Mouse (Mus musculus): ENCODE measurements around the gene Metrn. TPM values are rescaled to one million over a fixed set of nuclear protein-coding genes. Genes with fewer than 3 reads are reported as not detected.

Metrn gene
- polyA plus RNA-seq, 3 experiments from 2014 or later, result 3.3 to 5.7 (median 5.6) TPM

GRCm38 (mm10) chr17:25765886-25766285 is 31.1 kb downstream of the Metrn start:
- no peak for ATAC-seq

DNA sequence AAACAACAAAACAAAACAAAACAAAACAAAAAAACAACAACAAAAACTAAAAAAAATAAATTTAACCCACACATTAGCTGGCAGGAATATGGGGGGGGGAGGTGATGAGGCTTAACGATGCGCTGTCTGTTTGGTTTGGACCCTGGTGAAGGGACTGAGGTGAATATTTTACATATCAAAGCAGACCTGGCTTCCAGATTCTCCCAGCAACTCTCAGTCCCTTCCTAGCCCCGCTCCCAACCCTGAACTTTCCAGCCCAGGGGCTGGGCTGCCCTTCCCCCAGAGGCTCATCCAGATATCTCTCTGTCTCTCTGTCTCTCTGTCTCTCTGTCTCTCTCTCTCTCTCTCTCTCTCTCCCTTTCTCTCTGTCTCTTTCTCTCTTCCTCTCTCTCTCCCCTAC is 34.3 kb downstream of the Metrn start:
- ATAC-seq, result no peak

DNA sequence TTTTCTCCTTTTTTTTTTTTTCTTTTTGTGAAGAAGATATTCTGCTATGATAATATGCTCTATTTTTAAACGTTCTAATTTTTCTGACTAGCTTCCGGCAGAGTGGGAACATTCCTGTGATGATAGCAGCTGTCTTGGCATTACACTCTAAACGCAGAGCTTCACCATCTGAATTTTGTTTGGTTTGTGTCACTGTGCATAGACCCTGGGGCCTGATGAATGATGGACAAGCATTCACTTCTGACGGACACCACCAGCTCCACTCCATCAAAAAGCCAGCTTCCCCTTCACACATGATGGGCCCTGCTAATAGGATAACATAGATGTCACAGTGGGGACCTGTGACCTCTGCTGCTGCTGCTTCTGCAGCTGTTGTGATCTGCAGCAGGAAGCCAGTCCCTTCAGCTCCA is 35.4 kb downstream of the Metrn start:
- ATAC-seq, result no peak

DNA sequence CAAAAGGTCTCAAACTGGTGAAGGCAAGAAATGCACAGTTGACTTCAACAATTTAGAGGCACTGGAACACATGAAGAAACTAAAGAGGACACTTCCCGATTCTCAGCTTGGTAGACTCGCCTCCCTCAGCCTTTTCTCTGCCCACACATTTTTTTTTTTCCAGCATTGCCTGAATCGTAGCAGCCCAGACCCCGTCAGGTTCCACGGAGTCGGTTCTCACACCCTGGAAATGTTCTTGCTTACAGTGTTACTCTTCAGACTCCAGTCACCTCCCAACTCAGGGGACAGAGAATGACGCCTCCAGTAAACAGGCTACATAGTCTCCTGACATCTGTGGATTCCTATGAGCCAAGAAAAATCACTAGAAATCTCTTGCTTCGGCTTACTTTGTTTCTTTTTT is 36.8 kb downstream of the Metrn start:
- ATAC-seq, result no peak

GRCm38 (mm10) chr17:25757691-25758090 is 39.2 kb downstream of the Metrn start:
- ATAC-seq, result no peak

GRCm38 (mm10) chr17:25756378-25757242 is 40.3 kb downstream of the Metrn start:
- no peak for ATAC-seq

DNA sequence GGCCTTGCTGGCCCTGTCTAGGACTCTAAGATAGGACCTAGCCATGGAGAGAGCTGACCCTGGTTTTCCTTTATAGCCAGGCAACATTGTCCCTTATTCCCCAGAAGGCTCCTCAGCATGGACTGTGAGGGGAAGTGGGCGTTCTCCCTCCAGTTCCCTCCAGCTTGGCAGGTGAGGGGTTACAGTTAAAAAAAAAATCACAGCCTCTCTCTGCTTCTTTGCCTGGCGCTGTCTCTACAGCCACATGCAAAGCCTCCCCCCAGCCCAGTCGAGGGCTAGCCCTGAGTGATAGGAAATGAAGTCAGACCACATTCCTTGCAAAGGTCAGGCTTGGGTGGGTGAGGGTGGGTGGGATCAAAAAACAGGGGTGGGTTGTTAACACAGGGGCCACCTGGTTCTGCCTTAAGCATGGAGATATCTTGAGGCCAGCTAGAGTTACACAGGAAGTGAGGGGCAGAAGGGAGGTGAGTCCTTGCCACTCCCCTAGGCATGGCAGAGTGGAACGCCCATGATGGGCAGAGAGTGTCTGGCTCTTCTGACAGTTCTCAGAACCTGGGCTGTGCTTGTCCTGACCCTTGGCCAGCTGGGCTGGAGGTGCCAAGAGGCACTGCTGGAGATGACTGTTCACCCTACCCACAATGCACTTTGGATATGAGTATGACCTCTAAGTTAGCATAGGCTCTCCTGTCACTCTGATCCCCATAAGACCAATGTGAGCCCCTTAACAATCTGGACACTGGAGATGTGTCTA is 41.1 kb downstream of the Metrn start:
- no peak for ATAC-seq

DNA sequence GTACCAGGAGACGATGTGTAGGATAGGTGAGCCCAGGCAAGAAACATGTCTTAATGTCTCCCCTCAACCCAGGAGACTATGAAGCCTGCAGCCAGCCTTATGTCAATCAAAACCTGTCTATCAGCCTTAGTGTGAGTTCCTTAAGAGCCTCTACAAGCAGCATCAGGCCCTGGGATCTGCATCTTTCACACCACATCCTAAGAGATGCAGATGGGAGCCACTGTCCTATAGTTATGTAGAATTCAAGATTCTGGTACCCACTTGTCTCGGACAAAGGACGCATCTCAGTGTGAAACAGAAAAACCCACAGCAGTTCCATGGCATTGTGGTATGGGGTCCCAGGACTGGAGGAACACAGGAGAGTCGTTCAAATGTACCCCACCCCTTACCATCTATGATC is 41.9 kb downstream of the Metrn start:
- ATAC-seq, result no peak

GRCm38 (mm10) chr17:25754241-25754640 is 42.7 kb downstream of the Metrn start, which contains the start of gene Msln:
Msln (minus strand) TSS chr17:25754378.
- no peak for ATAC-seq

GRCm38 (mm10) chr17:25751446-25751845 is 45.5 kb downstream of the Metrn start:
- ATAC-seq, result no peak

GRCm38 (mm10) chr17:25749314-25749713 is 47.6 kb downstream of the Metrn start:
- no peak for ATAC-seq

DNA sequence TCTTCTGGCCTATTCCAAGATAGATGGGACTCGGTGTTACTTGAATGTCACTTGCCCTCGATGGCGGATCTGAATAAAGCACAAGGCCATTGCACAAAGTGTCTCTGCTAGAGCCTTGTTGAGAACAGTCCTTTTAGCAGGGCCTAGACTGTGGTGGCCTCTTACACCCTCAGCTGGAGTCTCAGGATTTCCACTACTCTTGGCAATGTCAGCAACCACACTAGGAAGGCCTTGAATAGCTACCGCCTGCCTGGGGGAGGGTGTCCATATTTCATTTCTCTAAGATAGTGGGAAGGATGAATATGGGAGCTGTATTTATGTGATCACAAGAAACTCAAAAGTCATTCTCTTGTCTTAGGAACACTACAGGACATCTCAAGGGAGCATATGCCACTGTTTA is 48.7 kb downstream of the Metrn start:
- no peak for ATAC-seq

- no peak for ATAC-seq
Observed at GRCm38 (mm10) chr17:25744311-25744710, 52.6 kb downstream of the Metrn start.

DNA sequence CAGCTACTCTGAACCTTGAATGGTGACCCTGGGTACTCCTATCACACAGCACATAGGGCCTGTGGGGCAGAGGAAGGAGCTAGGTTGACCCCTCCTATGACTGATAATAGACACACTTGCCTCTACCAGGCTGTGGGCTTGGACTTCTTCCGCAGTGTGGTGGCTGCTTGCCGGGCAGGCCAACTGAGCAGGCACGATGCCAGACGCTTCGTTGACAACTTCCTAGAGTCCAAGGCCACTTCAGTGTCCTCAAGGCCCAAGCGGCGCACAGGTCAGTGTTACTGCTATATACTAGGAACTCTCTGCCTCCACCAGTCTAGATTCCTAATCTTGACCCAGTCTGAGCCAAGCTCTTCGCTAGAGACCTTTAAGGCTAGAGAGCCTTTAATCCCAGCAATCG is 53.1 kb downstream of the Metrn start:
- no peak for ATAC-seq

Other genes with a start within 250 kb of the Metrn start
- gene Sox8, start 226.4 kb downstream of the Metrn start, polyA plus RNA-seq (2017; shearing (Covaris generic)), result not detected
- 10 to 100 TPM; 11.3 to 19.4 (median 16.5) TPM for gene Lmf1, start 218.1 kb downstream of the Metrn start, polyA plus RNA-seq (2017; shearing (Covaris generic))
- gene Gng13, start 80.0 kb downstream of the Metrn start, polyA plus RNA-seq (2017; shearing (Covaris generic)), result not detected
- 10 to 100 TPM in 1 of 3 experiments, 1 to 10 TPM in 2; 1.4 to 12.9 (median 3.9) TPM for gene Chtf18, start 69.7 kb downstream of the Metrn start, polyA plus RNA-seq (2017; shearing (Covaris generic))
- 10 to 100 TPM in 2 of 3 experiments, 1 to 10 TPM in 1; 8.6 to 12.5 (median 11.2) TPM for gene Rpusd1, start 69.5 kb downstream of the Metrn start, polyA plus RNA-seq (2017; shearing (Covaris generic))
- not detected for gene Mslnl, start 61.1 kb downstream of the Metrn start, polyA plus RNA-seq (2017; shearing (Covaris generic))
- not detected for gene Msln, start 42.8 kb downstream of the Metrn start, polyA plus RNA-seq (2017; shearing (Covaris generic))
- gene Narfl, start 23.4 kb downstream of the Metrn start, polyA plus RNA-seq (2017; shearing (Covaris generic)), result 10 to 100 TPM; 16.4 to 18.4 (median 17.0) TPM
- gene Haghl, start 11.5 kb downstream of the Metrn start, polyA plus RNA-seq (2017; shearing (Covaris generic)), result 10 to 100 TPM; 23.1 to 41.8 (median 31.1) TPM
- gene Ccdc78, start 10.6 kb downstream of the Metrn start, polyA plus RNA-seq (2017; shearing (Covaris generic)), result under 1 TPM in 2 of 3 experiments, not detected in 1; 0.50 to 0.75 TPM
- gene Fam173a, start 4.2 kb downstream of the Metrn start, polyA plus RNA-seq (2017; shearing (Covaris generic)), result 100 to 1,000 TPM; 158 to 288 (median 193) TPM
- not detected for gene AC134908.4, start 1.5 kb downstream of the Metrn start, polyA plus RNA-seq (2017; shearing (Covaris generic))
- not detected for gene Fbxl16, start 11.9 kb upstream of the Metrn start, polyA plus RNA-seq (2017; shearing (Covaris generic))
- 10 to 100 TPM; 13.8 to 23.4 (median 19.3) TPM for gene Wdr24, start 26.5 kb upstream of the Metrn start, polyA plus RNA-seq (2017; shearing (Covaris generic))
- 10 to 100 TPM; 12.5 to 26.2 (median 23.9) TPM for gene Jmjd8, start 31.7 kb upstream of the Metrn start, polyA plus RNA-seq (2017; shearing (Covaris generic))
- 10 to 100 TPM; 60.7 to 79.7 (median 78.2) TPM for gene Stub1, start 36.3 kb upstream of the Metrn start, polyA plus RNA-seq (2017; shearing (Covaris generic))
- 1 to 10 TPM in 1 of 3 experiments, not detected in 2; 1.7 TPM for gene Rhbdl1, start 40.2 kb upstream of the Metrn start, polyA plus RNA-seq (2017; shearing (Covaris generic))
- gene Gm20683, start 44.6 kb upstream of the Metrn start, polyA plus RNA-seq (2017; shearing (Covaris generic)), result 1 to 10 TPM in 1 of 3 experiments, under 1 TPM in 2; 0.26 to 1.1 (median 0.67) TPM
- gene Rhot2, start 47.7 kb upstream of the Metrn start, polyA plus RNA-seq (2017; shearing (Covaris generic)), result 10 to 100 TPM; 21.2 to 32.3 (median 23.4) TPM
- gene Wdr90, start 64.4 kb upstream of the Metrn start, polyA plus RNA-seq (2017; shearing (Covaris generic)), result 1 to 10 TPM; 3.3 to 7.0 (median 6.8) TPM
- 1 to 10 TPM; 2.5 to 3.9 (median 3.5) TPM for gene Mcrip2, start 71.6 kb upstream of the Metrn start, polyA plus RNA-seq (2017; shearing (Covaris generic))
- gene Mettl26, start 77.9 kb upstream of the Metrn start, polyA plus RNA-seq (2017; shearing (Covaris generic)), result 100 to 1,000 TPM in 1 of 3 experiments, 10 to 100 TPM in 2; 91.1 to 121 (median 98.2) TPM
- 1 to 10 TPM in 2 of 3 experiments, under 1 TPM in 1; 0.93 to 1.9 (median 1.4) TPM for gene Wfikkn1, start 83.7 kb upstream of the Metrn start, polyA plus RNA-seq (2017; shearing (Covaris generic))
- 1 to 10 TPM; 6.0 to 7.9 (median 7.5) TPM for gene Rab40c, start 122.6 kb upstream of the Metrn start, polyA plus RNA-seq (2017; shearing (Covaris generic))
- 10 to 100 TPM; 22.0 to 28.6 (median 27.4) TPM for gene Pigq, start 147.8 kb upstream of the Metrn start, polyA plus RNA-seq (2017; shearing (Covaris generic))
- not detected for gene Nhlrc4, start 147.8 kb upstream of the Metrn start, polyA plus RNA-seq (2017; shearing (Covaris generic))
- not detected for gene A930017K11Rik, start 155.4 kb upstream of the Metrn start, polyA plus RNA-seq (2017; shearing (Covaris generic))
- 1 to 10 TPM; 5.6 to 6.0 (median 5.7) TPM for gene Capn15, start 188.7 kb upstream of the Metrn start, polyA plus RNA-seq (2017; shearing (Covaris generic))